Mouse (Mus musculus): Measurements from ENCODE around the gene Tef. TPM values are rescaled to one million over a fixed set of nuclear protein-coding genes. Genes with fewer than 3 reads are reported as not detected.

The Tef gene
- polyA plus RNA-seq, 1 experiment from 2014 or later, result 30.0 TPM

Other genes with a start within 250 kb of the Tef start
- gene Ep300, start 217.1 kb upstream of the Tef start, polyA plus RNA-seq (2016; fragmentation: Nextera tagmentation; extraction: Ambion mirVana), result 30.4 and 33.8 TPM in 2 replicates
- 29.2 and 29.6 TPM in 2 replicates for gene L3mbtl2, start 138.5 kb upstream of the Tef start, polyA plus RNA-seq (2016; fragmentation: Nextera tagmentation; extraction: Ambion mirVana)
- 8.4 and 9.0 TPM in 2 replicates for gene Chadl, start 105.1 kb upstream of the Tef start, polyA plus RNA-seq (2016; fragmentation: Nextera tagmentation; extraction: Ambion mirVana)
- 51.6 and 52.1 TPM in 2 replicates for gene Zc3h7b, start 57.4 kb upstream of the Tef start, polyA plus RNA-seq (2016; fragmentation: Nextera tagmentation; extraction: Ambion mirVana)
- gene Rangap1, start 56.9 kb upstream of the Tef start, polyA plus RNA-seq (2016; fragmentation: Nextera tagmentation; extraction: Ambion mirVana), result 131 and 134 TPM in 2 replicates
- 20.4 and 21.2 TPM in 2 replicates for gene Tob2, start 56.4 kb downstream of the Tef start, polyA plus RNA-seq (2016; fragmentation: Nextera tagmentation; extraction: Ambion mirVana)
- gene Phf5a, start 69.5 kb downstream of the Tef start, polyA plus RNA-seq (2016; fragmentation: Nextera tagmentation; extraction: Ambion mirVana), result 102 and 115 TPM in 2 replicates
- 193 TPM in 2 replicates for gene Aco2, start 69.9 kb downstream of the Tef start, polyA plus RNA-seq (2016; fragmentation: Nextera tagmentation; extraction: Ambion mirVana)
- gene Polr3h, start 123.8 kb downstream of the Tef start, polyA plus RNA-seq (2016; fragmentation: Nextera tagmentation; extraction: Ambion mirVana), result 58.0 and 58.4 TPM in 2 replicates
- gene Csdc2, start 134.3 kb downstream of the Tef start, polyA plus RNA-seq (2016; fragmentation: Nextera tagmentation; extraction: Ambion mirVana), result 48.0 and 57.1 TPM in 2 replicates
- 30.7 and 32.3 TPM in 2 replicates for gene Pmm1, start 158.5 kb downstream of the Tef start, polyA plus RNA-seq (2016; fragmentation: Nextera tagmentation; extraction: Ambion mirVana)
- not detected in 2 replicates for gene 1700029P11Rik, start 178.1 kb downstream of the Tef start, polyA plus RNA-seq (2016; fragmentation: Nextera tagmentation; extraction: Ambion mirVana)
- gene Xrcc6, start 185.4 kb downstream of the Tef start, polyA plus RNA-seq (2016; fragmentation: Nextera tagmentation; extraction: Ambion mirVana), result 58.4 and 62.3 TPM in 2 replicates
- 41.4 and 42.3 TPM in 2 replicates for gene Desi1, start 231.4 kb downstream of the Tef start, polyA plus RNA-seq (2016; fragmentation: Nextera tagmentation; extraction: Ambion mirVana)
- gene Snu13, start 245.2 kb downstream of the Tef start, polyA plus RNA-seq (2016; fragmentation: Nextera tagmentation; extraction: Ambion mirVana), result 169 and 192 TPM in 2 replicates

Data from hindbrain, embryonic 12.5 days (tissue).